In genomic region chr12:52834781-52835279, GRCm38 (mm10) we compare ENCODE assay signal across 9 mouse cellular contexts.
DNase-seq lines count a peak whose midpoint lies in the region; ATAC-seq lines count a peak whose summit lies in the region.
"Had no signal": no experiment of that assay in that cellular context is flagged by ENCODE, and none has a peak within 500 bp of the region (broad histone marks: within the 10 kb centered on the region; RNA-seq: fewer than 3 reads in every experiment).

No protein-coding gene starts in this region.

- H3K27me3 ChIP-seq in lung, embryonic 16.5 days (ENCODE audit: control insufficient read depth, insufficient read depth, low read depth, low read length) = no peaks in the 10 kb centered on the region
- H3K27me3 ChIP-seq in heart, embryonic 11.5 days (ENCODE audit: control insufficient read depth, insufficient read depth, low read length) = no peaks in the 10 kb centered on the region
- H3K27me3 ChIP-seq in limb, embryonic 11.5 days (ENCODE audit: control insufficient read depth, insufficient read depth, low read length) = no peaks in the 10 kb centered on the region
- no peaks in the 10 kb centered on the region for H3K27me3 ChIP-seq in stomach, embryonic 15.5 days (replicated peaks)

- peak; percentile 11; the same call in 1 of the 2 replicates for ATAC-seq in lung, embryonic 16.5 days (ENCODE audit: low read depth)
- no peak for ATAC-seq in heart, embryonic 11.5 days (replicated peaks; ENCODE audit: insufficient number of reproducible peaks, low FRiP score, low TSS enrichment)
- 0 out of 2 replicates have a peak, but pooled peaks have one; percentile 17 for ATAC-seq in limb, embryonic 11.5 days (ENCODE audit: insufficient number of reproducible peaks, low FRiP score, low TSS enrichment, low read depth)
- no peak; the same call in 1 of the 2 replicates for ATAC-seq in stomach, embryonic 15.5 days (ENCODE audit: insufficient read depth, low FRiP score, low read depth)

- H3K27ac ChIP-seq in lung, embryonic 16.5 days (ENCODE audit: low read length) = peak overlapping the region; percentile 82
- H3K27ac ChIP-seq in heart, embryonic 11.5 days (ENCODE audit: low read depth, low read length) = peak overlapping the region; percentile 77
- H3K27ac ChIP-seq in limb, embryonic 11.5 days (replicated peaks; ENCODE audit: low read depth, low read length) = no peak overlapping the region
- H3K27ac ChIP-seq in stomach, embryonic 15.5 days = peak overlapping the region; percentile 16; the same call in 1 of the 2 replicates

- no peaks in the 10 kb centered on the region for H3K36me3 ChIP-seq in lung, embryonic 16.5 days (ENCODE audit: control insufficient read depth, insufficient read depth, low read length)
- H3K36me3 ChIP-seq in heart, embryonic 11.5 days (ENCODE audit: control insufficient read depth, insufficient read depth, low read length) = no peaks in the 10 kb centered on the region
- no peaks in the 10 kb centered on the region for H3K36me3 ChIP-seq in limb, embryonic 11.5 days (ENCODE audit: control insufficient read depth, insufficient read depth, low read length)
- H3K36me3 ChIP-seq in stomach, embryonic 15.5 days = no peaks in the 10 kb centered on the region

- peak overlapping the region; percentile 11; the same call in 1 of the 2 replicates for H3K9ac ChIP-seq in lung, embryonic 16.5 days (ENCODE audit: low read length)
- H3K9ac ChIP-seq in heart, embryonic 11.5 days (ENCODE audit: low read depth, low read length) = no peak overlapping the region
- H3K9ac ChIP-seq in limb, embryonic 11.5 days (ENCODE audit: low read length) = no peak overlapping the region; the same call in 1 of the 2 replicates
- H3K9ac ChIP-seq in stomach, embryonic 15.5 days = no peak overlapping the region

- peak overlapping the region; percentile 40; the same call in 1 of the 2 replicates for H3K4me2 ChIP-seq in lung, embryonic 16.5 days (ENCODE audit: low read depth, low read length)
- no peak overlapping the region for H3K4me2 ChIP-seq in heart, embryonic 11.5 days
- H3K4me2 ChIP-seq in limb, embryonic 11.5 days (ENCODE audit: low read depth, severe bottlenecking) = no peak overlapping the region
- H3K4me2 ChIP-seq in stomach, embryonic 15.5 days = no peak overlapping the region

- H3K9me3 ChIP-seq in lung, embryonic 16.5 days (ENCODE audit: control insufficient read depth, low read length) = no peaks in the 10 kb centered on the region
- no peaks in the 10 kb centered on the region for H3K9me3 ChIP-seq in heart, embryonic 11.5 days (replicated peaks; ENCODE audit: control insufficient read depth, low read length)
- H3K9me3 ChIP-seq in limb, embryonic 11.5 days (ENCODE audit: control insufficient read depth, low read length) = no peaks in the 10 kb centered on the region
- H3K9me3 ChIP-seq in stomach, embryonic 15.5 days = no peaks in the 10 kb centered on the region
- H3K9me3 ChIP-seq: megakaryocyte, embryonic 14.5 days had no signal

- 56% methylated on average over 6 of the region's 6 CpGs for WGBS in lung, embryonic 16.5 days
- 53% methylated on average over 6 of the region's 6 CpGs for WGBS in heart, embryonic 11.5 days (ENCODE audit: insufficient replicate concordance)
- WGBS in limb, embryonic 11.5 days = 63% methylated on average over 6 of the region's 6 CpGs
- WGBS in stomach, embryonic 15.5 days = 71% methylated on average over 6 of the region's 6 CpGs

- H3K4me3 ChIP-seq in lung, embryonic 16.5 days (ENCODE audit: low read length) = no peak overlapping the region
- no peak overlapping the region for H3K4me3 ChIP-seq in heart, embryonic 11.5 days (ENCODE audit: low read depth, low read length)
- no peak overlapping the region for H3K4me3 ChIP-seq in limb, embryonic 11.5 days (ENCODE audit: low read depth, low read length)
- no peak overlapping the region for H3K4me3 ChIP-seq in stomach, embryonic 15.5 days (replicated peaks)
- H3K4me3 ChIP-seq: megakaryocyte, embryonic 14.5 days had no signal

- H3K4me1 ChIP-seq in lung, embryonic 16.5 days (replicated peaks; ENCODE audit: control insufficient read depth, insufficient read depth, low read length) = peaks cover 21% of the 10 kb centered on the region
- peaks cover 22% of the 10 kb centered on the region for H3K4me1 ChIP-seq in heart, embryonic 11.5 days (ENCODE audit: control insufficient read depth, insufficient read depth, low read length)
- H3K4me1 ChIP-seq in limb, embryonic 11.5 days (ENCODE audit: control insufficient read depth, insufficient read depth, low read length) = peaks cover 10% of the 10 kb centered on the region
- H3K4me1 ChIP-seq in stomach, embryonic 15.5 days = peaks cover 6% of the 10 kb centered on the region; the same call in 1 of the 2 replicates

- DNase-seq in lung, postnatal 25 days (ENCODE audit: low spot score) = no peak
- DNase-seq in limb, embryonic 11.5 days (ENCODE audit: low spot score) = no peak
- no peak for DNase-seq in frontal cortex, postnatal 10 days (ENCODE audit: low spot score in 2 of 2)
- no peak for DNase-seq in lung, postnatal 14 days
- no peak for DNase-seq in B cell, adult 2 months

Comparison
In these comparisons a context has a peak if more than half of its experiments do, and no peak if none do; other contexts are left out.
1. ATAC-seq: peak in lung, embryonic 16.5 days (single experiment) and limb, embryonic 11.5 days (single experiment); none in heart, embryonic 11.5 days (single experiment) and stomach, embryonic 15.5 days (single experiment).